Mouse (Mus musculus) liver, embryonic 14.5 days (tissue): Measurements from ENCODE around the gene Ugt1a6a.

Experiments
- CTCF ChIP-seq: IDR thresholded peaks from 2 replicates; pipeline ENCODE4 v1.5.1; 2016; ENCODE audit warnings: antibody characterized with exemption, low read depth, control low read depth
- EP300 ChIP-seq: IDR thresholded peaks from 2 replicates; pipeline ENCODE4 v1.6.1; 2016; ENCODE audit warnings: antibody characterized with exemption, low read depth

DNA sequence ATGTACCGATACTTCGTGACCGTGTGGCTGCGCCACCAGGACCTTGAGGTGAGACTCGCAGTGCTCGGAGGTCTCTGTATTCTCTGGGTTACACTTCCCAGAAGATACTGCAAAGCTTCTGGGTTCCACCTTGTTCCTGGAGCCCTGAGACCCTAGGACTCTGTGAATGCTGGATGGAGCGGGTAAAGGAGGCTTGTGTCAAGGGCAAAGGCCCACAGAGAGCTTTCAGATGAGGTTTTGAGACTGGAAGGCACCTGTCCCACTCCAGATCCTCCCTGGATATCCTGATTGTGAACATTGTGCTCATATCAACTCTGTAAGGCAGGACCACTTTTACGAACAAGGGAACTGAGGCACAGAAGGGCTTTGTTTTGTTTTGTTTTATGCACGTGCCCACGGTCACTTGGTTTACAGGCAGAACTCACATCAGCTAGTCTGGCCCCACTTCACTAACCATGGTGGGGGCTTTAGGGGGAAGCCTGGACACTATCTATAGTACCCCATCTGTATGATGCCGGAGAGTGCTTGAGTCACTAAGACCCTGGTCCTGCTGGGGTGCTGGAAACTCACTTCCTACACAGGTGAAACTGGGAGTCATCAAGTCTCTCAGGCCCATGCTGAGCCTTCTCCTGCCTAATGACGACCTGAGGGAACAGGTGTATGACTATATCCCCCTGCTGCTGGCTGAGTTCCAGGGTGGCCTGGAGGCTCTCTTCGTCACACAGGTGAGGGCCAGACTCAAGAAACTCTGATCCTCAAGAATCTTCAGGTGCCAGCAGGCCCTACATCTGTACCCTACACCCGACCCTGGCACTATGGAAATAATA lies 99.0 kb downstream of the Ugt1a6a start:
- TF ChIP-seq CTCF = no peak
- TF ChIP-seq EP300 = no peak
